Mouse (Mus musculus): ENCODE measurements around the gene Sept8. TPM values are rescaled to one million over a fixed set of nuclear protein-coding genes. Genes with fewer than 3 reads are reported as not detected.

Sept8 gene
- polyA plus RNA-seq, 1 experiment from 2014 or later, result 23.1 TPM

Other genes starting within 250 kb of the Sept8 start
- 51.8 and 54.7 TPM in 2 replicates for gene Hspa4, start 218.8 kb upstream of the Sept8 start, polyA plus RNA-seq (2015; fragmentation: Nextera tagmentation; extraction: Ambion mirVana)
- 13.6 and 15.2 TPM in 2 replicates for gene Zcchc10, start 194.6 kb upstream of the Sept8 start, polyA plus RNA-seq (2015; fragmentation: Nextera tagmentation; extraction: Ambion mirVana)
- 60.9 and 70.8 TPM in 2 replicates for gene Aff4, start 168.4 kb upstream of the Sept8 start, polyA plus RNA-seq (2015; fragmentation: Nextera tagmentation; extraction: Ambion mirVana)
- not detected in 2 replicates for gene Leap2, start 96.1 kb upstream of the Sept8 start, polyA plus RNA-seq (2015; fragmentation: Nextera tagmentation; extraction: Ambion mirVana)
- gene Uqcrq, start 88.4 kb upstream of the Sept8 start, polyA plus RNA-seq (2015; fragmentation: Nextera tagmentation; extraction: Ambion mirVana), result 589 and 615 TPM in 2 replicates
- 3.3 and 4.0 TPM in 2 replicates for gene Gdf9, start 88.2 kb upstream of the Sept8 start, polyA plus RNA-seq (2015; fragmentation: Nextera tagmentation; extraction: Ambion mirVana)
- gene Gm10447, start 62.1 kb upstream of the Sept8 start, polyA plus RNA-seq (2015; fragmentation: Nextera tagmentation; extraction: Ambion mirVana), result 0.08 TPM in 1 of 2 replicates, not detected in the other
- 1.6 and 2.3 TPM in 2 replicates for gene Shroom1, start 62.1 kb upstream of the Sept8 start, polyA plus RNA-seq (2015; fragmentation: Nextera tagmentation; extraction: Ambion mirVana)
- gene Gm9837, start 48.8 kb upstream of the Sept8 start, polyA plus RNA-seq (2015; fragmentation: Nextera tagmentation; extraction: Ambion mirVana), result not detected in 2 replicates
- gene Gm9945, start 39.1 kb upstream of the Sept8 start, polyA plus RNA-seq (2015; fragmentation: Nextera tagmentation; extraction: Ambion mirVana), result 0.50 TPM in 1 of 2 replicates, not detected in the other
- gene Sowaha, start 39.0 kb upstream of the Sept8 start, polyA plus RNA-seq (2015; fragmentation: Nextera tagmentation; extraction: Ambion mirVana), result 1.8 and 1.9 TPM in 2 replicates
- gene Kif3a, start 48.1 kb downstream of the Sept8 start, polyA plus RNA-seq (2015; fragmentation: Nextera tagmentation; extraction: Ambion mirVana), result 262 and 280 TPM in 2 replicates
- gene Il4, start 99.4 kb downstream of the Sept8 start, polyA plus RNA-seq (2015; fragmentation: Nextera tagmentation; extraction: Ambion mirVana), result 3.9 and 4.3 TPM in 2 replicates
- gene Il13, start 115.4 kb downstream of the Sept8 start, polyA plus RNA-seq (2015; fragmentation: Nextera tagmentation; extraction: Ambion mirVana), result not detected in 2 replicates
- 14.0 and 15.2 TPM in 2 replicates for gene Rad50, start 188.1 kb downstream of the Sept8 start, polyA plus RNA-seq (2015; fragmentation: Nextera tagmentation; extraction: Ambion mirVana)
- not detected in 2 replicates for gene Il5, start 201.5 kb downstream of the Sept8 start, polyA plus RNA-seq (2015; fragmentation: Nextera tagmentation; extraction: Ambion mirVana)

Measured in forebrain, embryonic 15.5 days (tissue).